Mouse (Mus musculus) heart, adult 2 months (tissue): ENCODE measurements around the gene Pten.

Experiments
- CTCF ChIP-seq: fragments of 200-600 bp; IDR thresholded peaks from 2 replicates; pipeline ENCODE4 v1.8.1; 2022; ENCODE audit warnings: antibody characterized with exemption, mild to moderate bottlenecking, moderate library complexity
- POLR2A ChIP-seq: fragments of 200-500 bp; IDR thresholded peaks from 2 replicates; pipeline ENCODE4 v1.6.1; 2011; ENCODE audit warnings: mild to moderate bottlenecking, low read depth, low read length, control low read depth; ENCODE audit not compliant: insufficient read depth

DNA sequence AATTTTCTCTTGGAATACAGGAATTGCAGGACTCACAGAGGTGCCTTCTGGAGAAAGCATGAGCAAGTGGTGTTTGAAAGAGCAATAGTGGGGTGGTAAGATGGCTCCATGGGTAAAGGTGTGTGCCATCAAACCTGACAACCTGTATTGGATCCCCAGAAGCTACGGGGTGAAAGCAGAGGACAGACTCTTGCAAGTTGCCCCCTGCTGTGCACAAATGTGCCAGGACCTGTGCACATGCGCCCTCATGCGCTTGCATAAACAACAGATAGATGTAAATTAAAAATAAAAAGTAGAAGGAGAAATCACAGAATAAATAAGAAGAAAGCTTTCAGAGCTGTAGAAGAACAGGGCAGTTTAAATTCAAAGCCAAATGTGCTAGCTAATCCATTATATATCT, 3.9 kb upstream of the Pten start:
- TF ChIP-seq CTCF (no peak), POLR2A (no peak)
